Mouse (Mus musculus): ENCODE measurements around the gene Kif17. TPM values are rescaled to one million over a fixed set of nuclear protein-coding genes. Genes with fewer than 3 reads are reported as not detected.
A peak's percentile ranks its signal among the peaks of the same experiment; 100 is the strongest.
"Not testable (repeated sequence)": the region's sequence is repeated elsewhere in the genome, so short reads cannot be mapped to it uniquely, and the experiment has no call there.

Kif17 gene
- polyA plus RNA-seq, 1 experiment from 2014 or later, result 1.9 TPM

- WGBS, result 2% methylated on average over 41 of the region's 41 CpGs
- peak within 1 kb of the TSS; percentile 88 for H3K9ac ChIP-seq (ENCODE audit: low read length)
- H3K4me2 ChIP-seq (ENCODE audit: low read depth, low read length), result peak within 1 kb of the TSS; percentile 51
- H3K36me3 ChIP-seq (ENCODE audit: control insufficient read depth, insufficient read depth, low read length), result no peaks in the 10 kb centered on the region
- H3K27me3 ChIP-seq (ENCODE audit: control insufficient read depth, insufficient read depth, low read length), result no peaks in the 10 kb centered on the region
- peak within 1 kb of the TSS; percentile 96 for H3K27ac ChIP-seq (ENCODE audit: low read length)
- peaks cover 15% of the 10 kb centered on the region; the same call in 1 of the 2 replicates for H3K4me1 ChIP-seq (ENCODE audit: control insufficient read depth, insufficient read depth, low read length)
- 0 out of 2 replicates have a peak, but pooled peaks cover 6% of the 10 kb centered on the region for H3K9me3 ChIP-seq (replicated peaks; ENCODE audit: control insufficient read depth, low read length)
- H3K4me3 ChIP-seq (replicated peaks; ENCODE audit: low read length), result peak within 1 kb of the TSS; percentile 89
- ATAC-seq (ENCODE audit: insufficient read depth, low FRiP score), result peak; percentile 67
Observed at GRCm38 (mm10) chr4:138326077-138326695, 76.0 kb downstream of the Kif17 start, which contains the start of gene Pink1. Gene Pink1, minus strand, starts transcription at chr4:138326307.

GRCm38 (mm10) chr4:138327155-138327554 lies 76.9 kb downstream of the Kif17 start:
- not testable (repeated sequence) for ATAC-seq (ENCODE audit: insufficient read depth, low FRiP score); H3K4me2 ChIP-seq (ENCODE audit: low read depth, low read length); H3K9ac ChIP-seq (ENCODE audit: low read length)

GRCm38 (mm10) chr4:138327891-138328470 lies 77.7 kb downstream of the Kif17 start:
- no peak for ATAC-seq (ENCODE audit: insufficient read depth, low FRiP score)
- H3K27ac ChIP-seq (ENCODE audit: low read length), result no peak overlapping the region
- no peaks in the 10 kb centered on the region for H3K27me3 ChIP-seq (ENCODE audit: control insufficient read depth, insufficient read depth, low read length)
- no peaks in the 10 kb centered on the region for H3K36me3 ChIP-seq (ENCODE audit: control insufficient read depth, insufficient read depth, low read length)
- peak overlapping the region; percentile 9; the same call in 1 of the 2 replicates for H3K4me2 ChIP-seq (ENCODE audit: low read depth, low read length)
- H3K9me3 ChIP-seq (replicated peaks; ENCODE audit: control insufficient read depth, low read length), result 0 out of 2 replicates have a peak, but pooled peaks cover 6% of the 10 kb centered on the region
- peak overlapping the region; percentile 28 for H3K4me3 ChIP-seq (replicated peaks; ENCODE audit: low read length)
- 71% methylated on average over 7 of the region's 7 CpGs for WGBS
- H3K9ac ChIP-seq (ENCODE audit: low read length), result no peak overlapping the region
- H3K4me1 ChIP-seq (ENCODE audit: control insufficient read depth, insufficient read depth, low read length), result peaks cover 8% of the 10 kb centered on the region; the same call in 1 of the 2 replicates

More at GRCm38 (mm10) chr4:138327155-138327554, 76.9 kb downstream of the Kif17 start:
- not testable (repeated sequence) for H3K36me3 ChIP-seq (ENCODE audit: control insufficient read depth, insufficient read depth, low read length); H3K27ac ChIP-seq (ENCODE audit: low read length); H3K4me1 ChIP-seq (ENCODE audit: control insufficient read depth, insufficient read depth, low read length); H3K4me3 ChIP-seq (replicated peaks; ENCODE audit: low read length); H3K9me3 ChIP-seq (replicated peaks; ENCODE audit: control insufficient read depth, low read length); H3K27me3 ChIP-seq (ENCODE audit: control insufficient read depth, insufficient read depth, low read length)
- 58% methylated on average over 8 of the region's 12 CpGs for WGBS

GRCm38 (mm10) chr4:138330264-138330671 lies 80.0 kb downstream of the Kif17 start:
- 17% methylated on average over 15 of the region's 15 CpGs for WGBS
- Histone ChIP-seq H3K4me3 (replicated peaks; ENCODE audit: low read length) (no peak overlapping the region), H3K9ac (ENCODE audit: low read length) (no peak overlapping the region), H3K4me2 (ENCODE audit: low read depth, low read length) (no peak overlapping the region), H3K36me3 (ENCODE audit: control insufficient read depth, insufficient read depth, low read length) (no peaks in the 10 kb centered on the region), H3K27me3 (ENCODE audit: control insufficient read depth, insufficient read depth, low read length) (no peaks in the 10 kb centered on the region), H3K4me1 (ENCODE audit: control insufficient read depth, insufficient read depth, low read length) (peaks cover 9% of the 10 kb centered on the region; the same call in 1 of the 2 replicates), H3K9me3 (replicated peaks; ENCODE audit: control insufficient read depth, low read length) (0 out of 2 replicates have a peak, but pooled peaks cover 6% of the 10 kb centered on the region), H3K27ac (ENCODE audit: low read length) (no peak overlapping the region)
- no peak for ATAC-seq (ENCODE audit: insufficient read depth, low FRiP score)

- Histone ChIP-seq H3K36me3 (ENCODE audit: control insufficient read depth, insufficient read depth, low read length) (no peaks in the 10 kb centered on the region), H3K9me3 (replicated peaks; ENCODE audit: control insufficient read depth, low read length) (0 out of 2 replicates have a peak, but pooled peaks cover 6% of the 10 kb centered on the region), H3K4me3 (replicated peaks; ENCODE audit: low read length) (no peak overlapping the region), H3K27me3 (ENCODE audit: control insufficient read depth, insufficient read depth, low read length) (no peaks in the 10 kb centered on the region), H3K9ac (ENCODE audit: low read length) (no peak overlapping the region), H3K27ac (ENCODE audit: low read length) (no peak overlapping the region), H3K4me2 (ENCODE audit: low read depth, low read length) (no peak overlapping the region), H3K4me1 (ENCODE audit: control insufficient read depth, insufficient read depth, low read length) (peaks cover 4% of the 10 kb centered on the region; the same call in 1 of the 2 replicates)
- ATAC-seq (ENCODE audit: insufficient read depth, low FRiP score), result no peak
- 75% methylated on average over 9 of the region's 9 CpGs for WGBS
Observed at GRCm38 (mm10) chr4:138331647-138332046, 81.4 kb downstream of the Kif17 start.

GRCm38 (mm10) chr4:138333135-138333534 lies 82.9 kb downstream of the Kif17 start:
- Histone ChIP-seq H3K9me3 (replicated peaks; ENCODE audit: control insufficient read depth, low read length) (0 out of 2 replicates have a peak, but pooled peaks cover 6% of the 10 kb centered on the region), H3K27me3 (ENCODE audit: control insufficient read depth, insufficient read depth, low read length) (no peaks in the 10 kb centered on the region), H3K36me3 (ENCODE audit: control insufficient read depth, insufficient read depth, low read length) (no peaks in the 10 kb centered on the region), H3K9ac (ENCODE audit: low read length) (no peak overlapping the region), H3K4me2 (ENCODE audit: low read depth, low read length) (no peak overlapping the region), H3K4me3 (replicated peaks; ENCODE audit: low read length) (no peak overlapping the region), H3K4me1 (ENCODE audit: control insufficient read depth, insufficient read depth, low read length) (0 out of 2 replicates have a peak, but pooled peaks cover 4% of the 10 kb centered on the region), H3K27ac (ENCODE audit: low read length) (no peak overlapping the region)
- 57% methylated on average over 4 of the region's 4 CpGs for WGBS
- peak; percentile 35; the same call in 1 of the 2 replicates for ATAC-seq (ENCODE audit: insufficient read depth, low FRiP score)

GRCm38 (mm10) chr4:138335036-138335435 lies 84.8 kb downstream of the Kif17 start:
- H3K4me3 ChIP-seq (replicated peaks; ENCODE audit: low read length), result no peak overlapping the region
- H3K9ac ChIP-seq (ENCODE audit: low read length), result no peak overlapping the region
- H3K27me3 ChIP-seq (ENCODE audit: control insufficient read depth, insufficient read depth, low read length), result no peaks in the 10 kb centered on the region
- no peaks in the 10 kb centered on the region for H3K36me3 ChIP-seq (ENCODE audit: control insufficient read depth, insufficient read depth, low read length)
- no peaks in the 10 kb centered on the region for H3K9me3 ChIP-seq (replicated peaks; ENCODE audit: control insufficient read depth, low read length)
- no peak overlapping the region for H3K4me2 ChIP-seq (ENCODE audit: low read depth, low read length)
- ATAC-seq (ENCODE audit: insufficient read depth, low FRiP score), result no peak
- 76% methylated on average over 12 of the region's 12 CpGs for WGBS
- 0 out of 2 replicates have a peak, but pooled peaks cover 4% of the 10 kb centered on the region for H3K4me1 ChIP-seq (ENCODE audit: control insufficient read depth, insufficient read depth, low read length)
- no peak overlapping the region for H3K27ac ChIP-seq (ENCODE audit: low read length)

- WGBS, result 83% methylated on average over 6 of the region's 6 CpGs
- Histone ChIP-seq H3K9me3 (replicated peaks; ENCODE audit: control insufficient read depth, low read length) (no peaks in the 10 kb centered on the region), H3K36me3 (ENCODE audit: control insufficient read depth, insufficient read depth, low read length) (no peaks in the 10 kb centered on the region), H3K4me1 (ENCODE audit: control insufficient read depth, insufficient read depth, low read length) (0 out of 2 replicates have a peak, but pooled peaks cover 4% of the 10 kb centered on the region), H3K9ac (ENCODE audit: low read length) (no peak overlapping the region), H3K4me3 (replicated peaks; ENCODE audit: low read length) (no peak overlapping the region), H3K4me2 (ENCODE audit: low read depth, low read length) (no peak overlapping the region), H3K27me3 (ENCODE audit: control insufficient read depth, insufficient read depth, low read length) (no peaks in the 10 kb centered on the region), H3K27ac (ENCODE audit: low read length) (no peak overlapping the region)
- no peak for ATAC-seq (ENCODE audit: insufficient read depth, low FRiP score)
Observed at GRCm38 (mm10) chr4:138335648-138336047, 85.4 kb downstream of the Kif17 start.

GRCm38 (mm10) chr4:138336876-138337275 lies 86.6 kb downstream of the Kif17 start:
- WGBS, result 58% methylated on average over 5 of the region's 5 CpGs
- Histone ChIP-seq H3K9me3 (replicated peaks; ENCODE audit: control insufficient read depth, low read length) (no peaks in the 10 kb centered on the region), H3K4me3 (replicated peaks; ENCODE audit: low read length) (no peak overlapping the region), H3K4me1 (ENCODE audit: control insufficient read depth, insufficient read depth, low read length) (0 out of 2 replicates have a peak, but pooled peaks cover 4% of the 10 kb centered on the region), H3K36me3 (ENCODE audit: control insufficient read depth, insufficient read depth, low read length) (no peaks in the 10 kb centered on the region), H3K9ac (ENCODE audit: low read length) (no peak overlapping the region), H3K27ac (ENCODE audit: low read length) (no peak overlapping the region), H3K4me2 (ENCODE audit: low read depth, low read length) (no peak overlapping the region), H3K27me3 (ENCODE audit: control insufficient read depth, insufficient read depth, low read length) (no peaks in the 10 kb centered on the region)
- peak; percentile 42; the same call in 1 of the 2 replicates for ATAC-seq (ENCODE audit: insufficient read depth, low FRiP score)
